Mouse (Mus musculus) spleen, adult 2 months (tissue): ENCODE results near the gene Mchr1.

ENCODE experiments used
- CTCF ChIP-seq: fragments of 200-500 bp; IDR thresholded peaks from 2 replicates; pipeline ENCODE4 v1.5.1; 2011; ENCODE audit warnings: mild to moderate bottlenecking, inconsistent platforms; ENCODE audit not compliant: insufficient read depth, insufficient read length, insufficient replicate concordance; ENCODE audit errors: extremely low read depth
- POLR2A ChIP-seq: fragments of 200-500 bp; IDR thresholded peaks from 2 replicates; pipeline ENCODE4 v1.6.1; 2011; ENCODE audit warnings: low read depth, low read length, inconsistent platforms

GRCm38 (mm10) chr15:81259304-81259703, 24.0 kb downstream of the Mchr1 start:
- TF ChIP-seq CTCF = no peak
- no peak for TF ChIP-seq POLR2A
